Mouse (Mus musculus): ENCODE data around the gene Trabd2b. TPM values are rescaled to one million over a fixed set of nuclear protein-coding genes. Genes with fewer than 3 reads are reported as not detected.

Gene Trabd2b
- polyA plus RNA-seq, 1 experiment from 2014 or later = 2.4 TPM

GRCm38 (mm10) chr4:114486885-114487531 lies 80.5 kb downstream of the Trabd2b start:
- H3K36me3 ChIP-seq (ENCODE audit: insufficient read depth, low read length) = no peaks in the 10 kb centered on the region
- DNase-seq (ENCODE audit: low spot score) (no peak), ATAC-seq (no peak)
- TF ChIP-seq EP300 (IDR thresholded peaks at IDR 0.05) (no peak), CTCF (IDR thresholded peaks at IDR 0.05) (no peak)
- no peak overlapping the region for H3K4me3 ChIP-seq (ENCODE audit: low read depth, low read length)
- no peaks in the 10 kb centered on the region for H3K9me3 ChIP-seq (ENCODE audit: low read length)
- no peak overlapping the region for H3K27ac ChIP-seq (ENCODE audit: low read length)
- no peak overlapping the region for H3K4me2 ChIP-seq (replicated peaks; ENCODE audit: low read depth, low read length)
- 29% methylated on average over 2 of the region's 2 CpGs for WGBS
- no peaks in the 10 kb centered on the region for H3K27me3 ChIP-seq (replicated peaks; ENCODE audit: insufficient read depth, low read length)
- H3K4me1 ChIP-seq (ENCODE audit: insufficient read depth, low read depth, low read length) = no peaks in the 10 kb centered on the region
- H3K9ac ChIP-seq (replicated peaks; ENCODE audit: low read depth) = no peak overlapping the region

GRCm38 (mm10) chr4:114487701-114488100 lies 81.2 kb downstream of the Trabd2b start:
- no peaks in the 10 kb centered on the region for H3K4me1 ChIP-seq (ENCODE audit: insufficient read depth, low read depth, low read length)
- H3K9ac ChIP-seq (replicated peaks; ENCODE audit: low read depth) = no peak overlapping the region
- WGBS = 70% methylated on average over 3 of the region's 3 CpGs
- H3K4me3 ChIP-seq (ENCODE audit: low read depth, low read length) = no peak overlapping the region
- no peaks in the 10 kb centered on the region for H3K36me3 ChIP-seq (ENCODE audit: insufficient read depth, low read length)
- TF ChIP-seq CTCF (IDR thresholded peaks at IDR 0.05) (no peak), EP300 (IDR thresholded peaks at IDR 0.05) (no peak)
- H3K4me2 ChIP-seq (replicated peaks; ENCODE audit: low read depth, low read length) = no peak overlapping the region
- no peaks in the 10 kb centered on the region for H3K27me3 ChIP-seq (replicated peaks; ENCODE audit: insufficient read depth, low read length)
- no peak for ATAC-seq
- no peak for DNase-seq (ENCODE audit: low spot score)
- H3K27ac ChIP-seq (ENCODE audit: low read length) = no peak overlapping the region
- no peaks in the 10 kb centered on the region for H3K9me3 ChIP-seq (ENCODE audit: low read length)

GRCm38 (mm10) chr4:114492157-114492556 lies 85.6 kb downstream of the Trabd2b start:
- DNase-seq (ENCODE audit: low spot score) (no peak), ATAC-seq (no peak)
- no peaks in the 10 kb centered on the region for H3K36me3 ChIP-seq (ENCODE audit: insufficient read depth, low read length)
- no peaks in the 10 kb centered on the region for H3K4me1 ChIP-seq (ENCODE audit: insufficient read depth, low read depth, low read length)
- no peaks in the 10 kb centered on the region for H3K27me3 ChIP-seq (replicated peaks; ENCODE audit: insufficient read depth, low read length)
- 53% methylated on average over 4 of the region's 4 CpGs for WGBS
- no peak overlapping the region for H3K4me2 ChIP-seq (replicated peaks; ENCODE audit: low read depth, low read length)
- no peak overlapping the region for H3K27ac ChIP-seq (ENCODE audit: low read length)
- H3K9ac ChIP-seq (replicated peaks; ENCODE audit: low read depth) = no peak overlapping the region
- TF ChIP-seq EP300 (IDR thresholded peaks at IDR 0.05) (no peak), CTCF (IDR thresholded peaks at IDR 0.05) (no peak)
- H3K9me3 ChIP-seq (ENCODE audit: low read length) = no peaks in the 10 kb centered on the region
- H3K4me3 ChIP-seq (ENCODE audit: low read depth, low read length) = no peak overlapping the region

GRCm38 (mm10) chr4:114494035-114494434 lies 87.5 kb downstream of the Trabd2b start:
- Histone ChIP-seq H3K4me1 (ENCODE audit: insufficient read depth, low read depth, low read length) (no peaks in the 10 kb centered on the region), H3K27ac (ENCODE audit: low read length) (no peak overlapping the region), H3K9me3 (ENCODE audit: low read length) (no peaks in the 10 kb centered on the region), H3K4me2 (replicated peaks; ENCODE audit: low read depth, low read length) (no peak overlapping the region), H3K9ac (replicated peaks; ENCODE audit: low read depth) (no peak overlapping the region), H3K27me3 (replicated peaks; ENCODE audit: insufficient read depth, low read length) (no peaks in the 10 kb centered on the region), H3K4me3 (ENCODE audit: low read depth, low read length) (no peak overlapping the region), H3K36me3 (ENCODE audit: insufficient read depth, low read length) (no peaks in the 10 kb centered on the region)
- WGBS = 84% methylated on average over 2 of the region's 2 CpGs
- no peak for TF ChIP-seq EP300 (IDR thresholded peaks at IDR 0.05)
- no peak for TF ChIP-seq CTCF (IDR thresholded peaks at IDR 0.05)
- ATAC-seq (no peak), DNase-seq (ENCODE audit: low spot score) (no peak)

- Histone ChIP-seq H3K4me1 (ENCODE audit: insufficient read depth, low read depth, low read length) (no peaks in the 10 kb centered on the region), H3K9ac (replicated peaks; ENCODE audit: low read depth) (no peak overlapping the region), H3K27me3 (replicated peaks; ENCODE audit: insufficient read depth, low read length) (no peaks in the 10 kb centered on the region), H3K36me3 (ENCODE audit: insufficient read depth, low read length) (no peaks in the 10 kb centered on the region), H3K4me3 (ENCODE audit: low read depth, low read length) (no peak overlapping the region), H3K27ac (ENCODE audit: low read length) (no peak overlapping the region), H3K9me3 (ENCODE audit: low read length) (no peaks in the 10 kb centered on the region), H3K4me2 (replicated peaks; ENCODE audit: low read depth, low read length) (no peak overlapping the region)
- ATAC-seq (no peak), DNase-seq (ENCODE audit: low spot score) (no peak)
- TF ChIP-seq EP300 (IDR thresholded peaks at IDR 0.05) = no peak
- TF ChIP-seq CTCF (IDR thresholded peaks at IDR 0.05) = no peak
- WGBS = 52% methylated on average over 4 of the region's 4 CpGs
These were observed 89.3 kb downstream of the Trabd2b start for GRCm38 (mm10) chr4:114495688-114496426.

- TF ChIP-seq CTCF (IDR thresholded peaks at IDR 0.05) (no peak), EP300 (IDR thresholded peaks at IDR 0.05) (no peak)
- Histone ChIP-seq H3K9me3 (ENCODE audit: low read length) (no peaks in the 10 kb centered on the region), H3K36me3 (ENCODE audit: insufficient read depth, low read length) (no peaks in the 10 kb centered on the region), H3K4me3 (ENCODE audit: low read depth, low read length) (no peak overlapping the region), H3K9ac (replicated peaks; ENCODE audit: low read depth) (no peak overlapping the region), H3K27ac (ENCODE audit: low read length) (no peak overlapping the region), H3K4me1 (ENCODE audit: insufficient read depth, low read depth, low read length) (no peaks in the 10 kb centered on the region), H3K4me2 (replicated peaks; ENCODE audit: low read depth, low read length) (no peak overlapping the region), H3K27me3 (replicated peaks; ENCODE audit: insufficient read depth, low read length) (no peaks in the 10 kb centered on the region)
- ATAC-seq = no peak
- 86% methylated on average over 1 of the region's 1 CpGs for WGBS
- DNase-seq (ENCODE audit: low spot score) = no peak
These were observed 93.1 kb downstream of the Trabd2b start for GRCm38 (mm10) chr4:114499650-114500049.

Measured in lung, postnatal 0 days (tissue).